Mouse (Mus musculus) embryonic facial prominence, embryonic 10.5 days (tissue): ENCODE data around the gene Mettl17. TPM values are rescaled to one million over a fixed set of nuclear protein-coding genes. Genes with fewer than 3 reads are reported as not detected.
A peak's percentile ranks its signal among the peaks of the same experiment; 100 is the strongest.

Source experiments
- DNase-seq: peaks from one replicate; pipeline ENCODE4 v3.0.0-alpha.2; 2017; ENCODE audit warnings: low spot score
- H3K27ac ChIP-seq: fragments of 300-500 bp; sonication (generic); replicated peaks from 2 replicates; pipeline ENCODE4 v1.5.1; 2016; ENCODE audit warnings: mild to moderate bottlenecking
- H3K27me3 ChIP-seq: fragments of 300-500 bp; sonication (generic); replicated peaks from 2 replicates; pipeline ENCODE4 v1.6.1; 2016; ENCODE audit warnings: low read depth, mild to moderate bottlenecking; ENCODE audit not compliant: poor library complexity, severe bottlenecking
- H3K36me3 ChIP-seq: fragments of 300-500 bp; sonication (generic); replicated peaks from 2 replicates; pipeline ENCODE4 v1.6.1; 2016; ENCODE audit warnings: mild to moderate bottlenecking, moderate library complexity
- H3K4me1 ChIP-seq: fragments of 300-500 bp; sonication (generic); 2 replicates; pipeline ENCODE4 v1.6.1; 2016
- H3K4me3 ChIP-seq: fragments of 300-500 bp; sonication (generic); 2 replicates; pipeline ENCODE4 v1.5.1; 2016; ENCODE audit warnings: mild to moderate bottlenecking, moderate library complexity
- H3K9me3 ChIP-seq: fragments of 300-500 bp; sonication (generic); 2 replicates; pipeline ENCODE4 v1.6.1; 2016; ENCODE audit warnings: mild to moderate bottlenecking
- WGBS: fragments of 180-500 bp; shearing (Covaris S2); methylation state at CpG from one replicate; pipeline ENCODE4 v1.1.7; 2016; 5-methylcytosine and 5-hydroxymethylcytosine counted together
- microRNA-seq: library from miRNA; unstranded; fragments of <30 nt; microRNA quantifications from one replicate; pipeline ENCODE4, GENCODE M21; 2017
- polyA plus RNA-seq: library from polyadenylated mRNA; unstranded; fragments of >200 nt; fragmentation: Nextera tagmentation; extraction: Ambion mirVana; gene quantifications from 2 replicates; pipeline ENCODE4 v1.2.1, GENCODE M21; 2016

Mettl17 gene
- polyA plus RNA-seq, 1 experiment from 2014 or later: 53.0 TPM

DNA sequence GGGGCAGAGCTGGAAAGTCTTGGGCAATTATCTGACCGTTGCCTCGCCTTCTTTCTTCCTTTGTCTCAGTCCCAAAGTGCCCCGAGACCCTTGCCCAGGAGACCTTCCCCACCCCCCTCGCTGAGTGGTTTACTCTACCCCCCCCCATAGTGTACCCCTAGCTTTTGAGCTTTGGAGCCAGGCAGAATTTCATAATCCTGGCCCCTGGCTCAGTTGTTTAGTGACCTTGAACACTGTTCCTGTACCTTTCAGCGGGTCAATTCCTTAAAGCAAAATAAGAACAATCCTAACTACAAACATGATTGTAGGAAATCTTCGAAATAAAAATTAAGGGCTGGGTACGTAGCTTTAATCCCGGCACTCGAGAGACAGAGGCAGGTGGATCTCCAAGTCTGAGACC is 56.9 kb downstream of the Mettl17 start:
- 0 out of 2 replicates have a peak overlapping the region, but pooled peaks have one; percentile 23 for H3K4me3 ChIP-seq
- peak overlapping the region; percentile 71 for H3K27ac ChIP-seq
- no peak for DNase-seq
- WGBS: 53% methylated on average over 9 of the region's 9 CpGs
- H3K4me1 ChIP-seq: peaks cover 19% of the 10 kb centered on the region
- H3K9me3 ChIP-seq: no peaks in the 10 kb centered on the region; the same call in 1 of the 2 replicates
- no peaks in the 10 kb centered on the region for H3K27me3 ChIP-seq
- H3K36me3 ChIP-seq: no peaks in the 10 kb centered on the region

DNA sequence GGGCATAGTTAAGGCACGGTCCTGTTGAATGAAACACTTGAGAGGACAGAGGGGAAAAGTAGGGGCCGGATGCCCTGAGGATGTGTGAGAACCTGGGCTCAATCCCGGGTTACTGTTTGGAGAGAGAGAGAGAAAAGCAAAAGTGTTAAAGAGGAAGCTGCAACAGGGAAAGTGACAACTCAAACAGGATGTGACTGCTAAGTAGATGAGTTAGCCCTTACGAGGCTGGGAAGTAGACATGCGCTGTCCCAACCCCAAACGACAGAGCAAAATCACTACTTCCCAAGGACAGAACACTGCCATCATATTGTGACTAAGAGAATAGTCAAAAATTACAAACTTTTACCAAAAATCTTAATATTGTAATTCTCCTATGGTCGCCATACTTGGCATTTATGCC is 57.6 kb downstream of the Mettl17 start:
- Histone ChIP-seq H3K4me1 (peaks cover 19% of the 10 kb centered on the region), H3K27ac (no peak overlapping the region), H3K9me3 (no peaks in the 10 kb centered on the region; the same call in 1 of the 2 replicates), H3K27me3 (no peaks in the 10 kb centered on the region), H3K4me3 (no peak overlapping the region), H3K36me3 (no peaks in the 10 kb centered on the region)
- no peak for DNase-seq
- WGBS: 49% methylated on average over 7 of the region's 7 CpGs

Small RNA genes within 50 kb of the gene (microRNA-seq; reads per million reads assigned to microRNA genes)
- gene Gm27375: not detected

Other genes with a start within 250 kb of the Mettl17 start
- gene Gm4181, start 249.2 kb upstream of the Mettl17 start, polyA plus RNA-seq: not detected in 2 replicates
- not detected in 2 replicates for gene Gm17079, start 189.4 kb upstream of the Mettl17 start, polyA plus RNA-seq
- gene Gm5800, start 167.7 kb upstream of the Mettl17 start, polyA plus RNA-seq: not detected in 2 replicates
- not detected in 2 replicates for gene Ang4, start 111.3 kb upstream of the Mettl17 start, polyA plus RNA-seq
- not detected in 2 replicates for gene AY358078, start 84.8 kb upstream of the Mettl17 start, polyA plus RNA-seq
- not detected in 2 replicates for gene Ear6, start 31.1 kb upstream of the Mettl17 start, polyA plus RNA-seq
- gene Slc39a2, start 8.0 kb downstream of the Mettl17 start, polyA plus RNA-seq: 0.60 and 0.62 TPM in 2 replicates
- gene Ndrg2, start 29.3 kb downstream of the Mettl17 start, polyA plus RNA-seq: 15.4 and 16.6 TPM in 2 replicates
- gene Tppp2, start 33.6 kb downstream of the Mettl17 start, polyA plus RNA-seq: not detected in 2 replicates
- not detected in 2 replicates for gene Rnase13, start 37.9 kb downstream of the Mettl17 start, polyA plus RNA-seq
- gene Arhgef40, start 99.9 kb downstream of the Mettl17 start, polyA plus RNA-seq: 151 and 163 TPM in 2 replicates
- gene Tmem253, start 130.8 kb downstream of the Mettl17 start, polyA plus RNA-seq: 0.65 and 0.72 TPM in 2 replicates
- 57.5 and 63.2 TPM in 2 replicates for gene Zfp219, start 135.9 kb downstream of the Mettl17 start, polyA plus RNA-seq
- not detected in 2 replicates for gene Olfr221, start 157.6 kb downstream of the Mettl17 start, polyA plus RNA-seq
- gene Hnrnpc, start 219.2 kb downstream of the Mettl17 start, polyA plus RNA-seq: 893 and 906 TPM in 2 replicates
- 129 and 133 TPM in 2 replicates for gene Rpgrip1, start 225.9 kb downstream of the Mettl17 start, polyA plus RNA-seq